Mouse (Mus musculus) stomach, postnatal 0 days (tissue): ENCODE results near the gene Ppih. TPM values are rescaled to one million over a fixed set of nuclear protein-coding genes. Genes with fewer than 3 reads are reported as not detected.

ENCODE experiments used
- ATAC-seq: fragments of 200-750 bp; cut with Nextera tagmentation; 2 replicates; pipeline ENCODE4 v1.8.0; 2017; ENCODE audit not compliant: low FRiP score, low TSS enrichment
- DNase-seq: peaks from one replicate; pipeline ENCODE4 v3.0.0-alpha.2; 2016; ENCODE audit warnings: low spot score
- H3K27ac ChIP-seq: fragments of 300-500 bp; sonication (generic); replicated peaks from 2 replicates; pipeline ENCODE4 v1.5.1; 2014; ENCODE audit warnings: mild to moderate bottlenecking, control low read depth
- H3K27me3 ChIP-seq: fragments of 300-500 bp; sonication (generic); 2 replicates; pipeline ENCODE4 v1.6.1; 2014; ENCODE audit warnings: low read length; ENCODE audit not compliant: control insufficient read depth, insufficient read depth
- H3K36me3 ChIP-seq: fragments of 300-500 bp; sonication (generic); 2 replicates; pipeline ENCODE4 v1.6.1; 2014; ENCODE audit warnings: low read length, mixed read lengths; ENCODE audit not compliant: control insufficient read depth, insufficient read depth
- H3K4me1 ChIP-seq: fragments of 300-500 bp; sonication (generic); replicated peaks from 2 replicates; pipeline ENCODE4 v1.6.1; 2014; ENCODE audit warnings: antibody characterized with exemption; ENCODE audit not compliant: control insufficient read depth, insufficient read depth
- H3K4me2 ChIP-seq: fragments of 300-500 bp; sonication (generic); replicated peaks from 2 replicates; pipeline ENCODE4 v1.6.1; 2014; ENCODE audit warnings: low read depth, mild to moderate bottlenecking, control low read depth, moderate library complexity
- H3K4me3 ChIP-seq: fragments of 300-500 bp; sonication (generic); 2 replicates; pipeline ENCODE4 v1.5.1; 2014; ENCODE audit warnings: low read depth, low read length, control low read depth
- H3K9ac ChIP-seq: fragments of 300-500 bp; sonication (generic); 2 replicates; pipeline ENCODE4 v1.6.1; 2014; ENCODE audit warnings: mild to moderate bottlenecking, low read length, control low read depth, mixed read lengths
- H3K9me3 ChIP-seq: fragments of 300-500 bp; sonication (generic); 2 replicates; pipeline ENCODE4 v1.6.1; 2016; ENCODE audit warnings: low read length; ENCODE audit not compliant: control insufficient read depth
- CTCF ChIP-seq: IDR thresholded peaks from 2 replicates; pipeline ENCODE4 v1.5.1; 2016; ENCODE audit warnings: antibody characterized with exemption, low read depth, mild to moderate bottlenecking, moderate library complexity
- EP300 ChIP-seq: optimal IDR thresholded peaks from 2 replicates; pipeline ENCODE3; 2016; ENCODE audit warnings: antibody characterized with exemption
- WGBS: fragments of 180-500 bp; shearing (Covaris S2); extraction: QIAGEN DNeasy Blood & Tissue Kit; methylation state at CpG from one replicate; pipeline ENCODE4 v1.1.7; 2014; 5-methylcytosine and 5-hydroxymethylcytosine counted together
- polyA plus RNA-seq: library from polyadenylated mRNA; unstranded; fragments of >200 nt; fragmentation: Nextera tagmentation; extraction: Ambion mirVana; gene quantifications from 2 replicates; pipeline ENCODE4 v1.2.1, GENCODE M21; 2015

The Ppih gene
- polyA plus RNA-seq, 1 experiment from 2014 or later, result 44.7 TPM

DNA sequence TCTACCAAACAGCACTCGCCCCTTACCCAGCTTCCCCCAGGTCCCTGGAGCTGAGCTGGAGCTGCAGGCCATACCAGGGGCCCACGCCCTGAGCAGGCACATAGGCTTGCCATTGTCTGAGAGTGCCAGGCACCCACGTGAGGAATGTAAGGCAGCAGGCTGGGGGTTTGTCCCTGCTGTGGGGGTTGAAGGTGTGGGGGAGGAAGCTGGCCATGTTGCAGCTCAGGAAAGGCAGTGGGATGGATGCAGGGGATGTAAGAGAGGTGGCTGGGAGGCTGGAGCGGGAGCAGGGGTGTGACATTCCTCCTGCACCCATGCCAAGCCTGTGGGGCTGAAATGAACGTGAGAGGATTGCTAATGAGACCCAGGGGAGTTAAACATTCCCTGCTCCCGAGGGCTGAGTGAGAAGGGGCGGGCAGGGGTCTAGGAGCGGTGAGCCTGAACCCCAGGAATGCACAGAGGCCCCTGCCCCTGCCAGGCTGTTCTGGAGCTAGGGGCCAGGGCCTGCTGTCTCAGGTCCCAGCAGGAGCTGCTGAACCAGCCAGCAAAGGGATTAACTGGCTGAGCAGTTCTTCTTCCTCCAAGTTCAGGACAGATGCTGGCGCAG is 66.2 kb downstream of the Ppih start:
- H3K9ac ChIP-seq, result peak overlapping the region; percentile 23; the same call in 1 of the 2 replicates
- WGBS, result 43% methylated on average over 9 of the region's 9 CpGs
- no peak for TF ChIP-seq CTCF
- TF ChIP-seq EP300, result no peak

DNA sequence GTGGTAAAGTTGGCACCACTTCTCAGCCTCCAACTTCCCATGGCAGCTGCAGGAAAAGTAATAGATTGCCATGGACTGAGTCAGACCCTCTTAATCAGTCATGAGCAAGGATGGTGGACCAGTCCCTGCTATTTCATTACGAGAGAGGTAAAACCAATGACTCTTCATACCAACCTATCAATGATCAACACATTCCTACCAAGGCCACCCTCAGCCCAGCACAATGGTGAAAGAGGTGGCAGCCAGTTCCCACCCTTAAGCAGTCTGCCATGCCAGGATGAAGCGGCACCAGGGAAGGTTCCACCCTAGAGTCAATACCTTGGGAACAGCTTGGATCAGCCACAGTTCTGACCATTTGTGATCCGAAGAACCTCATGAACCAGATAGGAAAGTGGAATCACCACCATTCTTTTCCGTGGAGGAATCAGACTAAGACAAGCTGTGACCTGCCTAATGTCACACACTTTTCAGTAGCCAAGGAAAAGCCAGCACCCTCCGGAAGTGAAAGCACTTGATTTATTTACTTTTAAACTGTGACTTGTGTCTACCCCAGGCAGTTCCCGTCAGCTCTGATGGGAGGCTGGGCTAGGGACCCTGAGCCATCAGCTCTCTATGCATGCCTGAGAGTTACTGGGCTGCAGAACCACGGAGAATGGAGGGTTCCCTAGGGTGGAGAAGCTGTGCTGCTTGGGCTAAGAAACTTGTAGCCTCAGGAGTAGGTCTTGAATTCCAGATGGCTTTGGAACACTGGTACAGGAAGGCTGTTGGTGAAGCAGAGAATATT is 68.1 kb downstream of the Ppih start:
- no peaks in the 10 kb centered on the region for H3K36me3 ChIP-seq
- 0 out of 2 replicates have a peak, but pooled peaks cover 3% of the 10 kb centered on the region for H3K4me1 ChIP-seq
- TF ChIP-seq CTCF (no peak), EP300 (no peak)
- no peaks in the 10 kb centered on the region for H3K9me3 ChIP-seq
- no peak for ATAC-seq
- no peaks in the 10 kb centered on the region for H3K27me3 ChIP-seq
- H3K9ac ChIP-seq, result no peak overlapping the region
- WGBS, result 49% methylated on average over 7 of the region's 7 CpGs
- no peak overlapping the region for H3K4me2 ChIP-seq
- H3K27ac ChIP-seq, result no peak overlapping the region
- DNase-seq, result no peak
- H3K4me3 ChIP-seq, result no peak overlapping the region

More for the DNA sequence above, 66.2 kb downstream of the Ppih start:
- Histone ChIP-seq H3K9me3 (no peaks in the 10 kb centered on the region), H3K27me3 (no peaks in the 10 kb centered on the region), H3K4me1 (0 out of 2 replicates have a peak, but pooled peaks cover 3% of the 10 kb centered on the region), H3K36me3 (no peaks in the 10 kb centered on the region), H3K27ac (no peak overlapping the region), H3K4me3 (no peak overlapping the region), H3K4me2 (no peak overlapping the region)
- peak; percentile 33 for DNase-seq
- ATAC-seq, result no peak; the same call in 1 of the 2 replicates

Other genes with a start within 250 kb of the Ppih start
- 36.9 and 39.8 TPM in 2 replicates for gene Slc2a1, start 211.8 kb downstream of the Ppih start, polyA plus RNA-seq
- gene Zfp691, start 146.4 kb downstream of the Ppih start, polyA plus RNA-seq, result 3.7 and 4.1 TPM in 2 replicates
- 0.40 and 0.42 TPM in 2 replicates for gene Ermap, start 130.5 kb downstream of the Ppih start, polyA plus RNA-seq
- 99.7 and 100 TPM in 2 replicates for gene Svbp, start 125.2 kb downstream of the Ppih start, polyA plus RNA-seq
- 0.07 and 0.10 TPM in 2 replicates for gene Tmem269, start 102.3 kb downstream of the Ppih start, polyA plus RNA-seq
- gene AU022252, start 87.8 kb downstream of the Ppih start, polyA plus RNA-seq, result 15.6 and 16.9 TPM in 2 replicates
- 17.0 and 19.7 TPM in 2 replicates for gene P3h1, start 87.6 kb downstream of the Ppih start, polyA plus RNA-seq
- gene Cldn19, start 65.1 kb downstream of the Ppih start, polyA plus RNA-seq, result 0.07 TPM in 1 of 2 replicates, not detected in the other
- gene Ybx1, start 25.9 kb downstream of the Ppih start, polyA plus RNA-seq, result 330 and 339 TPM in 2 replicates
- 1.4 and 2.2 TPM in 2 replicates for gene Ccdc30, start 95.0 kb upstream of the Ppih start, polyA plus RNA-seq
- 30.7 and 31.6 TPM in 2 replicates for gene Ppcs, start 101.9 kb upstream of the Ppih start, polyA plus RNA-seq
- 0.15 and 0.35 TPM in 2 replicates for gene Zmynd12, start 102.3 kb upstream of the Ppih start, polyA plus RNA-seq
- gene Rimkla, start 172.1 kb upstream of the Ppih start, polyA plus RNA-seq, result 0.19 and 0.25 TPM in 2 replicates
- gene Foxj3, start 216.5 kb upstream of the Ppih start, polyA plus RNA-seq, result 7.4 and 7.6 TPM in 2 replicates
- gene Frg2f1, start 219.0 kb upstream of the Ppih start, polyA plus RNA-seq, result 2.5 and 2.9 TPM in 2 replicates